Mouse (Mus musculus): ENCODE data around the gene Dapk2. TPM values are rescaled to one million over a fixed set of nuclear protein-coding genes. Genes with fewer than 3 reads are reported as not detected.
A peak's percentile ranks its signal among the peaks of the same experiment; 100 is the strongest.

The Dapk2 gene
- polyA plus RNA-seq, 1 experiment from 2014 or later, result 3.5 TPM

DNA sequence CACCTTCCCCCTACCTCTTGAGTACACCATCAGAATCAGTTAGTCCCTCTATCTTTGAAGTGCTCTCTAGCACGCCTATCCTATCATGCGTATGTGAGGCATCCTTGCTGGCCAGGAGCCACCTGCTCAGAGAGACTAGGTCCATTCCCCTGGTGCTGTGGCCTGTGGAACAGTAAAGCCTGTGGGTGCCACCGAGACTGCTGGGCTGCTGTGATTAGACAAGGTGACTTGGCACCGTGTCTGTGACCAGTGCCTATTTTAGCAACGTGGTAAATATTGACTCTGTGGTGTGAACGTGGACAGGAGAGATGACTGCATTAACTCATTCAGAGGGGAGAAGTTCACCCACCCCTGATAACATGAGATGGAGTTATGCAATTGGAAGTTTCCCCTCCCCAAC is 21.8 kb downstream of the Dapk2 start:
- no peak for DNase-seq (ENCODE audit: low spot score)
- H3K9me3 ChIP-seq, result no peaks in the 10 kb centered on the region
- H3K4me1 ChIP-seq (replicated peaks), result peaks cover 23% of the 10 kb centered on the region
- H3K27ac ChIP-seq, result no peak overlapping the region
- WGBS, result 92% methylated on average over 6 of the region's 6 CpGs
- no peak overlapping the region for H3K4me3 ChIP-seq
- no peaks in the 10 kb centered on the region for H3K36me3 ChIP-seq
- H3K27me3 ChIP-seq (ENCODE audit: insufficient read depth, poor library complexity, severe bottlenecking), result peaks cover 20% of the 10 kb centered on the region

DNA sequence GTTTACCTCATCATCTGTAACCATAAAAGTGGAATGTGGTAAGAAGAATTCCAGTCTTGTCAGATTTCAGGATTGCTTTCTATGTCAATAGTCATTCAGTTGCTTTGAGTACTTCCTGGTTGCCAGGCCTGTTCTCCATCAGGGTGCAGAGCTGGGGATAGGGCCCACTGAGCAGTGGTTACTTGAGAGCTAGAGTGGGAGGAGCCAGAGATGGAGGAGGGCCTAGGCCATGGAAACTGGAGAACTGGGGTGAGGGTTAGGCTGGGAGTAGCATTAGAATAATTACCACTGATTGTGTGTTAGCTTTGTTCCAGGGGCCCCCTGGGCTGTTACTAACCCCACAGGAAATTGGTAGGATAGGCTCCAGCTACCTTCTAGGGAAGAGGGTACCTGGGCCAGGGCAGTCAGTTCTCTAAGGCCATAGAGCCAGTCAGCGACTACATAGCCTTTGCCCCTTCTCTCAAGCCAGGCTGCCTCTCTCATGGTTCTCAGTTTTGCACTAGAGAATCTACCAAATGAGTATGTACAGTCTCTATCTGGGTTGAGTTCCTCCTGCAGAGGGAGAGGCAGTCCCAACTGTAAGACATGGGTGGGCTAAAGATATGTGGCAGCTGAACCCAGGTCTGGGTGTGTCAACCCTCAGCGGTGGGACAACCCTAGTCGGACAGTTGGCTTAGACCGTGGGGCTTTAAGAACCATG is 23.3 kb downstream of the Dapk2 start:
- H3K4me3 ChIP-seq, result no peak overlapping the region
- no peaks in the 10 kb centered on the region for H3K9me3 ChIP-seq
- peak overlapping the region; percentile 46 for H3K27ac ChIP-seq
- WGBS, result 82% methylated on average over 4 of the region's 4 CpGs
- no peak for DNase-seq (ENCODE audit: low spot score)
- no peaks in the 10 kb centered on the region for H3K36me3 ChIP-seq
- H3K4me1 ChIP-seq (replicated peaks), result peaks cover 32% of the 10 kb centered on the region
- peaks cover 25% of the 10 kb centered on the region for H3K27me3 ChIP-seq (ENCODE audit: insufficient read depth, poor library complexity, severe bottlenecking)

DNA sequence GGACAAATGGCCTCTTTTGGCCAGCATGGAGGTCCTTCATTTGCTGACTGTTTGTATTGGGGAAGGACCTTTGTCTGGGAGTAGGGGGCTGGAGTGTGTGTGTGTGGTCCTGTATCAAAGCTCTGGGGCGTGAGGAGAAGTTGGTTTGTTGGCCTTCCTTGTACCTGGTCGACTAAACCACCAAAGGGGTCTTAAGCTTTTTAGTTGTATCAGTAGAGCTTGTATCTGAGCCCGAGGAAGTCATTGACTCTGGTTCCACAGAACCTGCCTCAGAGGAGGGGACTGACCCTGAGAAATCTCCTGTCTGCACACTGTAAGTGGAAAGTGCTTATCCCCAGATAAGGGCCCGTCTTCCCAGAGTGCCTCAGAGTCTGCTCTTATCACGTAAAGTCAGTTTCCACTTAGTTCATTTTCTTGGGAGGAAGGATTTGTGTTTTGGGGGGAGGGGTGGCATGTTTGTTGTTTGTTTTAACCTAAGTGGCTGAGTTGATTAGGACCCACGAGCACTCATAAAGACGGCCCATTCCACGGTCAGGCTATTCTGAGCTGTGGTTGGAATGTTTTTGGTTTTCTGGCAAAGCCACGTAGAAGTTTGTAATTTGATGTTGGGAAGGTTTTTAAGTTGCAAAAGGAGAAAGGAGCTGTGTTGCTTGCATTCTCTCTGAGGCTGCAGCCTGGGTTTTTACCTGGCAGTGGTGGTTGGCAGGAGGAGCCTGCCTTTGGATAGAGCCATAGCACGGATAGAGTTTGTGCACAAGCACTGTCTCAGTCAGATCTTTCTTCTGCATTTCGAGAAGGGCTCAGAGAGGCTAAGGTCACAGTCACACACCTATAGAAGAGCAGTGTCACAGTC is 24.0 kb downstream of the Dapk2 start:
- H3K27ac ChIP-seq, result peak overlapping the region; percentile 66
- H3K36me3 ChIP-seq, result no peaks in the 10 kb centered on the region
- no peak for DNase-seq (ENCODE audit: low spot score)
- no peaks in the 10 kb centered on the region for H3K9me3 ChIP-seq
- H3K27me3 ChIP-seq (ENCODE audit: insufficient read depth, poor library complexity, severe bottlenecking), result peaks cover 25% of the 10 kb centered on the region
- 72% methylated on average over 11 of the region's 11 CpGs for WGBS
- peaks cover 39% of the 10 kb centered on the region for H3K4me1 ChIP-seq (replicated peaks)
- H3K4me3 ChIP-seq, result no peak overlapping the region

DNA sequence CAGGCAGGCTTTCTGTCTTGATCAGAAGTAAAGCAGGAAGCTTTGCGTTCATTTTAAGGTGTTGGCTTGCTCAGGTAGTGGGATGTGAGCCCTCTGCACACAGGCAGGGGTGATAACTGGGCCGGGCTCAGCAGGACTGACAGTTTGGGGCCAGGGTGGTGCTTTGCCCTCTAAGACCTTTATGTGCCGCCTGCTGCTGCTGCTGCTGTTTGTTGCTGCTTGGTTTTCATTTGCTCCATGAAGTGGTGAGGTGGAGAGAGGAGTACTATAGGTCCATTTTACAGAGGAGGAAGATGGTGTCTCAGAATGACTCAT is 24.6 kb downstream of the Dapk2 start:
- Histone ChIP-seq H3K27ac (peak overlapping the region; percentile 66), H3K27me3 (ENCODE audit: insufficient read depth, poor library complexity, severe bottlenecking) (peaks cover 28% of the 10 kb centered on the region), H3K9me3 (no peaks in the 10 kb centered on the region), H3K4me1 (replicated peaks) (peaks cover 45% of the 10 kb centered on the region), H3K36me3 (no peaks in the 10 kb centered on the region), H3K4me3 (no peak overlapping the region)
- WGBS, result 79% methylated on average over 3 of the region's 3 CpGs
- no peak for DNase-seq (ENCODE audit: low spot score)

DNA sequence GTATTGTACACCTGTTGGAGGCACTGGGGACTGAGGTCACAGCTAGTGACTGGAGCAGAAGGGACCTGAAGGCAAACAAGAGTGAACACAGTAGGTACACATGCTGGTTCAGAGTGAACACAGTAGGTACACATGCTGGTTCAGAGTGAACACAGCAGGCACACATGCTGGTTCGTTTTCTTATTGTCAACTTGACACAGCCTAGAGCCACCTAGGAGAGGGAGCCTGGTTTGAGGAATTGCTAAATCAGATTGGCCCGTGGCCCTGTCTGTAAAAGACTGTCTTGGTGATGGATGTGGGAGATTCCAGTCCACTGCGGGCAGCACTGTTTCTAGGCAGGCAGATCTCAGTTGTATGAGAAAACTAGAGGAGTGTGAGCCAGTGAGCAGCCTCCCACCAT is 25.0 kb downstream of the Dapk2 start:
- 75% methylated on average over 3 of the region's 3 CpGs for WGBS
- H3K4me1 ChIP-seq (replicated peaks), result peaks cover 43% of the 10 kb centered on the region
- peaks cover 30% of the 10 kb centered on the region for H3K27me3 ChIP-seq (ENCODE audit: insufficient read depth, poor library complexity, severe bottlenecking)
- DNase-seq (ENCODE audit: low spot score), result no peak
- no peak overlapping the region for H3K4me3 ChIP-seq
- H3K27ac ChIP-seq, result no peak overlapping the region; the same call in 1 of the 2 replicates
- no peaks in the 10 kb centered on the region for H3K36me3 ChIP-seq
- no peaks in the 10 kb centered on the region for H3K9me3 ChIP-seq

DNA sequence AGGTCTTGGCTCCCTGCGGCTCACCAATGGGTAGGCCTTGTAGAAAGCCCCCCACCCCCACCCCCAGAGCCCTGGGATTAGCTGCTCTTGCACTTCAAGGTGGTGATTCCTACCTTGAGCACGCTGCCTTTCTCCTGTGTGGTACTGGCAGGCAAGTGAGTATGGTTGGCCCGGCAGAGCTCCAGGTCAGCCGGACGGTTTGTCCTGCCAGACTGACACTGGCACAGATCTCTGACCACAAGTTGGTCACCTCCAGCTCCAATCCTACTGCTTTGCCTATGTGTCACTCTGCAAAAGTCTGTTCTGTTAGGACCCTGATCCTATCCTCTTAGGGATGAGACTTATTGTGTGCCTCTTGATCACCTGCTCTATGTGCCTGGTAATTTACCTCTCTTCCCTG is 26.5 kb downstream of the Dapk2 start:
- WGBS, result 70% methylated on average over 5 of the region's 5 CpGs
- H3K9me3 ChIP-seq, result no peaks in the 10 kb centered on the region
- H3K4me3 ChIP-seq, result no peak overlapping the region
- H3K27me3 ChIP-seq (ENCODE audit: insufficient read depth, poor library complexity, severe bottlenecking), result peaks cover 30% of the 10 kb centered on the region
- H3K27ac ChIP-seq, result 0 out of 2 replicates have a peak overlapping the region, but pooled peaks have one; percentile 35
- H3K36me3 ChIP-seq, result no peaks in the 10 kb centered on the region
- peaks cover 44% of the 10 kb centered on the region for H3K4me1 ChIP-seq (replicated peaks)
- DNase-seq (ENCODE audit: low spot score), result no peak

DNA sequence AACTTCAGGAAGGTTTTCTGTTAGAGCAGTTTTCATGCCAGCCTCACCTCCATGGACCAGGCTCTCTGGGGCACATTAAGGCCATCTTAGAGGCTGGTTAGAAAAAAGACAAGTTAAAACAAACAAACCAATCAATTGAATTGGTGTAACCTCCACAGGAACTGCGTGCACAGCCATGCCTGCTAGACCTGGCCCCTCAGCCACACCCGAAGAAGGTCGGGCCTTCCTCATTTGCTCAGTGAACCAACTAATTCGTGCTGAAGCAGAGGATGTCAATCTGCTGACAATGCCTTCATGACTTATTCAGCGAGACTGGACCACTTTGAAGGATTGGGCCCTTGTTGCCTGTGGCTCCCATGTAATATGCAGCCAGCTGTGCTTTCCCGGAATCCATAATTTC is 28.4 kb downstream of the Dapk2 start:
- Histone ChIP-seq H3K9me3 (no peaks in the 10 kb centered on the region), H3K4me1 (replicated peaks) (peaks cover 39% of the 10 kb centered on the region), H3K36me3 (no peaks in the 10 kb centered on the region), H3K27ac (peak overlapping the region; percentile 56; the same call in 1 of the 2 replicates), H3K27me3 (ENCODE audit: insufficient read depth, poor library complexity, severe bottlenecking) (peaks cover 30% of the 10 kb centered on the region), H3K4me3 (no peak overlapping the region)
- 21% methylated on average over 6 of the region's 6 CpGs for WGBS
- DNase-seq (ENCODE audit: low spot score), result peak; percentile 64

DNA sequence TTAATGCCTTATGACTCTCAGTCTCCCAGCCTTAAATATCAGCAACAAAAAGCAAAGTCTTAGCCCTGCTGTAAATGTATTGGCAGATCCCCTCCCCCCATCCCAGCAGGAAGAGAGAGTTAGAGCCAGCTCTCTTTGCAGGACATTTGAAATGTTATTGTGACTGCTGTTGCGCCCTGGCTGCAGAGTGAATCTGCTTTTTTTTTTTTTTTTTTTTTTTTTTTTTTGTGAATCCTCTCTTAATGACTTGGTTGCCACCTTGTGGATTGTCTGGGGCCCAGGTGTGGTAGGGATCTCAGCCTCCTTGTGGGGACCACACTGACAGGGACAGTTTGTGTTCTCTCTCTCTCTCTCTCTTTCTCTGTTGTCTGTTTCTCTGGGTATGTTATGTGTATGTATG is 31.0 kb downstream of the Dapk2 start:
- DNase-seq (ENCODE audit: low spot score), result no peak
- H3K4me1 ChIP-seq (replicated peaks), result peaks cover 32% of the 10 kb centered on the region
- peaks cover 17% of the 10 kb centered on the region for H3K27me3 ChIP-seq (ENCODE audit: insufficient read depth, poor library complexity, severe bottlenecking)
- no peak overlapping the region for H3K27ac ChIP-seq
- 46% methylated on average over 1 of the region's 1 CpGs for WGBS
- no peak overlapping the region for H3K4me3 ChIP-seq
- H3K9me3 ChIP-seq, result no peaks in the 10 kb centered on the region
- no peaks in the 10 kb centered on the region for H3K36me3 ChIP-seq

DNA sequence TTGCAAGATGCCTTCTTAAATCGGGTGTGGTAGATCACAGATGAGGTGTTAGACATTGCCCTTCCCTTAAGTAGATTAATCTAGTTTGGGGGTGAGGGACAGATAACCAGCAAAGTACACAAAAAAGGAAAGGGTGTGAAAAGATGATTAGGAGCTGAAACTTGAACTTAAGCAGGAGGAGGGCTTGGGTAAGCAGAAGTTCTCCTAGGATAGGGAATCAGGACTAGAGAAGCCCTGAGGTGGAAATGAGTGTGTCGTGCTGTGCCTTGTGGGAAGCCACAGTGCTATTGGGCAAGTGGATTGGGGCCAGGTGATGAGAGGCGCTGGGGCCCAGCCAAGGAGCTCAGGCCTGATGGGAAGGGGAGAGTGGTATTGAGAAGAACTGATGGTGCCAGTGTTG is 36.0 kb downstream of the Dapk2 start:
- H3K4me3 ChIP-seq, result no peak overlapping the region
- no peaks in the 10 kb centered on the region for H3K9me3 ChIP-seq
- H3K4me1 ChIP-seq (replicated peaks), result 0 out of 2 replicates have a peak, but pooled peaks cover 3% of the 10 kb centered on the region
- no peak overlapping the region for H3K27ac ChIP-seq
- 73% methylated on average over 3 of the region's 3 CpGs for WGBS
- DNase-seq (ENCODE audit: low spot score), result no peak
- H3K27me3 ChIP-seq (ENCODE audit: insufficient read depth, poor library complexity, severe bottlenecking), result no peaks in the 10 kb centered on the region
- H3K36me3 ChIP-seq, result no peaks in the 10 kb centered on the region

DNA sequence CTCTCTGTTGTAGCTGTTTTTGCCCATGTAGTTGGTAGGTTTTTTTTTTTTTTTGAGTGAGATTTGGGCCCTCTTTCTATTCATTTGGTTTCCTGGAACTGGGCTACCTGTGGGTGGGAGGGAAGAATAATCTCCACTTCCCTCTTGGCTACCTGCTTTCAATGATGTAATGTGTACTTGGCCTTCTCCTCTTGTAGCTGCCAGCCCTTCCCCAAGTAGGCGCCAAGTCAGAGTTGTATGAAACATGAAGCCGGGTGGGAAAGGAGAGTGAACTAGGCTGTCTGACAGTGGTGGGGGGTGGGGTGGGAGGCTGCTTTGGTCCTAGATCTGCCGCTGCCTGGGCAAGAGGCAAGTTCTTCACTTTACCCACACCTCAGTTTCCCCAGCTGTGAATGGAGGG is 38.5 kb downstream of the Dapk2 start:
- no peak for DNase-seq (ENCODE audit: low spot score)
- Histone ChIP-seq H3K27me3 (ENCODE audit: insufficient read depth, poor library complexity, severe bottlenecking) (no peaks in the 10 kb centered on the region), H3K27ac (no peak overlapping the region), H3K36me3 (no peaks in the 10 kb centered on the region), H3K4me1 (replicated peaks) (0 out of 2 replicates have a peak, but pooled peaks cover 2% of the 10 kb centered on the region), H3K4me3 (no peak overlapping the region), H3K9me3 (no peaks in the 10 kb centered on the region)
- 76% methylated on average over 3 of the region's 3 CpGs for WGBS

DNA sequence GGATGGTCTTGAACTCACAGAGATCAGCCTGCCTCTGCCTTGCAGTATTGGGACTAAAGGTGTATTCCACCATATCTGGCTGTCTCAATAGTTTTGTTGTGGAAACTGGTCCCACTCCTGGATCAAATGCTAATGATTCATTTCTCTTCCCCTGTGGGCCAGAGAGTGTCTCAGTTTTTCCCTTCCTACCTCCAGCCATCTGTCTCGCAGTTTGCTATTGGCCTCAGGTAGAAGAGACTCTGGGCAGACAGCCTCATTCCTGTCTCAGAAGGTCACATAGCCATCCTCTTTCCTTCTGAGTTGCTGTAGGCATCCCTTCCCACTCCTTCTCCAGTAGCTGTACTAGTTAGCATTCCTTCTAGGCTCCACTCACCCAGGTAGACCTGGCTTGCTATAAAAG is 40.5 kb downstream of the Dapk2 start:
- Histone ChIP-seq H3K36me3 (no peaks in the 10 kb centered on the region), H3K27ac (no peak overlapping the region), H3K9me3 (no peaks in the 10 kb centered on the region), H3K4me1 (replicated peaks) (0 out of 2 replicates have a peak, but pooled peaks cover 7% of the 10 kb centered on the region), H3K27me3 (ENCODE audit: insufficient read depth, poor library complexity, severe bottlenecking) (no peaks in the 10 kb centered on the region), H3K4me3 (no peak overlapping the region)
- no peak for DNase-seq (ENCODE audit: low spot score)
- 96% methylated on average over 1 of the region's 1 CpGs for WGBS

DNA sequence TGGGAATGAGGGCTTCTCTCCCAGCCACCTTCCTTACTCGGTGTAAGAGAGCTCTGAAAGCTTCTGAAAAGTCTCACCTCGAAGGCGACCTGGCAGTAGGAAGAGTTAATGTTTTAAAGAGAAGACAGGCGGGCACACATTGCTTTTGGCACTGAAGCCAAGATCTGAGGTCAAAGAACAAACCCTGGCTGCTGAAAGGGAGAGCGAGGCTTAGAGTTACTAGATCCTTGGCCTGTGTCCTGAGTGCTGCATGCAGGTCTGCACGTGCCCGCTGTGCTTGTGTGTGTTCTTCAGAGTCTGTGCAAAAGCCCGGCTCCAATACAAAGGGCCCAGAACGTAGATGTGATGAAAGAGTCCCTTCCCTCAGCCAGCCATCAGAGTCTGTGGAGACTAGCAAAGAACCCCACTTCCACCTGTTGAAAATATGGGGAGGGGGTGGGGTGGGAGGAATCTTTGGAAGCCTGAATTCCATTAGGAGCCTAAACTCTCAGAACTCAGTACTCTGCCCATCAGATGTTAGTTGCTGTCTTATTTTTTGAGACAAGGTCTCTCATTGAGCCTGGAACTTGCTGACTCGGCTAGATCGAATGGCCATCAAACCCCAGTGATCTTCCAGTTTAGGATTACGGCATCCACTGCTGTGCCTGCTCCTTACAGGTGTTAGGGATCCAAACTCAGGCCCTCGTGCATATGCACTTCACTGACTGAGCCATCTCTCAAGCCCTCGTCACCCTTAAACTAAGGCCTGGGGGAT is 41.8 kb downstream of the Dapk2 start:
- no peaks in the 10 kb centered on the region for H3K36me3 ChIP-seq
- 85% methylated on average over 14 of the region's 14 CpGs for WGBS
- no peak overlapping the region for H3K4me3 ChIP-seq
- no peak for DNase-seq (ENCODE audit: low spot score)
- 0 out of 2 replicates have a peak, but pooled peaks cover 4% of the 10 kb centered on the region for H3K4me1 ChIP-seq (replicated peaks)
- H3K27ac ChIP-seq, result 0 out of 2 replicates have a peak overlapping the region, but pooled peaks have one; percentile 12
- H3K9me3 ChIP-seq, result no peaks in the 10 kb centered on the region
- no peaks in the 10 kb centered on the region for H3K27me3 ChIP-seq (ENCODE audit: insufficient read depth, poor library complexity, severe bottlenecking)

DNA sequence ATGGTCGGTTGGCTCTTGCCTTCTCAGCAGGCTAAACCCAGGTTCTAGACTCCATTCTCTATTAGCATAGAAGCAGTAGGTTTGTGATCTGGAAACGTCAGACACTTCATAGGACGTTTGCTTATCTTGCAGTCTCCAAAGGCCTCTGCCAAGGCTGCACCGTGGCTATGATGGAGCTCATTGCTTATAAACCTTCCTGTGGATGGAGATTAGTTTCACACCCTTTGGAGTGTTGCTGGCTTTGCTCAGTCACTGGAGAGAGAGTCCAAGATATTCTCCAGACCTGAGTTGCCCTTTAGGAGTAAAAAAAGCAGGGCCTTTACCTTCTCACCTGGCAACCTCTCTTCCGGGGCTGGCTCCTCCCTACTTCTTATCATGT is 42.4 kb downstream of the Dapk2 start:
- H3K27me3 ChIP-seq (ENCODE audit: insufficient read depth, poor library complexity, severe bottlenecking), result no peaks in the 10 kb centered on the region
- H3K4me3 ChIP-seq, result no peak overlapping the region
- no peaks in the 10 kb centered on the region for H3K36me3 ChIP-seq
- 0 out of 2 replicates have a peak, but pooled peaks cover 4% of the 10 kb centered on the region for H3K4me1 ChIP-seq (replicated peaks)
- H3K9me3 ChIP-seq, result no peaks in the 10 kb centered on the region
- 86% methylated on average over 5 of the region's 5 CpGs for WGBS
- no peak for DNase-seq (ENCODE audit: low spot score)
- no peak overlapping the region for H3K27ac ChIP-seq

All from hindbrain, embryonic 10.5 days (tissue).